Mouse (Mus musculus) midbrain, postnatal 0 days (tissue): ENCODE results near the gene Tmprss7. TPM values are rescaled to one million over a fixed set of nuclear protein-coding genes. Genes with fewer than 3 reads are reported as not detected.

Experiments used
- ATAC-seq: fragments of 200-750 bp; cut with Nextera tagmentation; 2 replicates; pipeline ENCODE4 v1.8.0; 2017; ENCODE audit warnings: moderate number of reproducible peaks, mild to moderate bottlenecking, moderate TSS enrichment, moderate library complexity; ENCODE audit not compliant: low FRiP score
- DNase-seq: peaks from one replicate; pipeline ENCODE4 v3.0.0-alpha.2; 2015; ENCODE audit warnings: low spot score
- H3K27ac ChIP-seq: fragments of 300-500 bp; sonication (generic); 2 replicates; pipeline ENCODE4 v1.5.1; 2014; ENCODE audit warnings: low read depth, mild to moderate bottlenecking, low read length, mixed read lengths
- H3K27me3 ChIP-seq: fragments of 300-500 bp; sonication (generic); 2 replicates; pipeline ENCODE4 v1.6.1; 2014; ENCODE audit warnings: low read length, control low read depth, mixed read lengths; ENCODE audit not compliant: insufficient read depth
- H3K36me3 ChIP-seq: fragments of 300-500 bp; sonication (generic); 2 replicates; pipeline ENCODE4 v1.6.1; 2014; ENCODE audit warnings: low read length, control low read depth, mixed read lengths; ENCODE audit not compliant: insufficient read depth
- H3K4me1 ChIP-seq: fragments of 300-500 bp; sonication (generic); 2 replicates; pipeline ENCODE4 v1.6.1; 2014; ENCODE audit warnings: mild to moderate bottlenecking, control low read depth, antibody characterized with exemption, low read length, mixed read lengths; ENCODE audit not compliant: insufficient read depth
- H3K4me2 ChIP-seq: fragments of 300-500 bp; sonication (generic); 2 replicates; pipeline ENCODE4 v1.6.1; 2014; ENCODE audit warnings: low read depth, mild to moderate bottlenecking, low read length, mixed read lengths; ENCODE audit not compliant: poor library complexity, severe bottlenecking
- H3K4me3 ChIP-seq: fragments of 300-500 bp; sonication (generic); 2 replicates; pipeline ENCODE4 v1.5.1; 2014; ENCODE audit warnings: low read depth, mild to moderate bottlenecking, low read length, moderate library complexity
- H3K9ac ChIP-seq: fragments of 300-500 bp; sonication (generic); replicated peaks from 2 replicates; pipeline ENCODE4 v1.6.1; 2014; ENCODE audit warnings: mild to moderate bottlenecking, low read length, moderate library complexity, mixed read lengths; ENCODE audit not compliant: poor library complexity, severe bottlenecking
- H3K9me3 ChIP-seq: fragments of 300-500 bp; sonication (generic); 2 replicates; pipeline ENCODE4 v1.6.1; 2016; ENCODE audit warnings: low read length, control low read depth
- CTCF ChIP-seq: IDR thresholded peaks from 2 replicates; pipeline ENCODE4 v1.5.1; 2016; ENCODE audit warnings: antibody characterized with exemption, mild to moderate bottlenecking
- WGBS: fragments of 180-500 bp; shearing (Covaris S2); extraction: QIAGEN DNeasy Blood & Tissue Kit; methylation state at CpG from one replicate; pipeline ENCODE4 v1.1.7; 2014; 5-methylcytosine and 5-hydroxymethylcytosine counted together
- polyA plus RNA-seq: library from polyadenylated mRNA; unstranded; fragments of >200 nt; fragmentation: Nextera tagmentation; extraction: Ambion mirVana; gene quantifications from 2 replicates; pipeline ENCODE4 v1.2.1, GENCODE M21; 2015
- total RNA-seq: library from RNA; depleted of rRNA; stranded (reverse); fragments of >200 nt; gene quantifications from 2 replicates; pipeline ENCODE4 v1.2.3, GENCODE M21; 2014

Gene Tmprss7
- total and polyA plus RNA-seq, 2 experiments from 2014 or later, result 1.2 to 1.6 TPM

GRCm38 (mm10) chr16:45651497-45651896 is 42.0 kb downstream of the Tmprss7 start:
- Histone ChIP-seq H3K27ac (no peak overlapping the region), H3K36me3 (no peaks in the 10 kb centered on the region), H3K4me2 (no peak overlapping the region), H3K4me3 (no peak overlapping the region), H3K27me3 (peaks cover 5% of the 10 kb centered on the region; the same call in 1 of the 2 replicates), H3K4me1 (no peaks in the 10 kb centered on the region), H3K9ac (no peak overlapping the region), H3K9me3 (no peaks in the 10 kb centered on the region)
- 78% methylated on average over 2 of the region's 2 CpGs for WGBS
- no peak for TF ChIP-seq CTCF
- ATAC-seq, result no peak
- no peak for DNase-seq

GRCm38 (mm10) chr16:45644380-45644779 is 49.1 kb downstream of the Tmprss7 start:
- Histone ChIP-seq H3K4me2 (no peak overlapping the region), H3K9ac (no peak overlapping the region), H3K4me3 (no peak overlapping the region), H3K36me3 (no peaks in the 10 kb centered on the region), H3K4me1 (no peaks in the 10 kb centered on the region), H3K27me3 (no peaks in the 10 kb centered on the region), H3K27ac (no peak overlapping the region), H3K9me3 (no peaks in the 10 kb centered on the region)
- ATAC-seq, result no peak
- no peak for DNase-seq
- 73% methylated on average over 6 of the region's 6 CpGs for WGBS
- no peak for TF ChIP-seq CTCF

DNA sequence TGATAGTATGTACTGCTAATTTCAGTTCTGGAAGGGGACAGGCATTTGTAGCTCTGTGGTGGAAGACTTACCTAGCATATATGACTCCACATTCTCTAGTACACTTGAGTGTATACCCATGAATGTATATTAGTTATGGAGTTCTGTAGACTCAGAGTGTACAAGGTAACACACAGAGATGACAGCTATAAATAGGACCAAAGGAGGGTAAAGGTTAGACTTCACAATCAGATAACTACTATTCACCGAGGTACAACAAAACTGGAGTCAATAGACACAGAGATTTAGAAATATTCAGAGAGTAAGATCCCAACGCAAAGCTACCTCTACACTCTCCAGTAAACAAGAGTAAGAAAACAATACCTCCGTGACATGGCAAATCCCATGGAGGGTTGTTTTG is 49.5 kb downstream of the Tmprss7 start:
- ATAC-seq, result no peak

DNA sequence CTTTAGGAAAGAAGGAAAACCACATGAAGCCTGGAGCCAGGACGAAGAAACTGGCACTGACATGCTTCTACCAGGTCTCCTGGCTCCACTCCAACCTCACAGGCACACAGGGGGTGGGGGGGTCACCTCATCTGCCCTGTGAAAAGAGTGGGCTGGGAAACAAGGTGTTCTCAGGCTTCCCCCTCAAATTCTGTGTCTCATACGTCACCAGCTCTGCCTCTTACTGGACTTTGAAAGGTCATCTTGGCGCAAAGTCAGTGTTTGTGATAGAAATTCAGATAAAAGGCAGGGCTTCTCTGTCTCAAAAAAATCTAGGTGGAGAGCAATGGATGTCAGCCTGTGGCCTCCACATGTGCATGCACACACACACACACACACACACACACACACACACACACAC is 52.2 kb downstream of the Tmprss7 start:
- ATAC-seq (no peak), DNase-seq (no peak)
- Histone ChIP-seq H3K4me1 (no peaks in the 10 kb centered on the region), H3K27ac (no peak overlapping the region), H3K4me3 (no peak overlapping the region), H3K36me3 (no peaks in the 10 kb centered on the region), H3K4me2 (no peak overlapping the region), H3K9me3 (no peaks in the 10 kb centered on the region), H3K27me3 (no peaks in the 10 kb centered on the region), H3K9ac (no peak overlapping the region)
- TF ChIP-seq CTCF, result no peak
- WGBS, result 76% methylated on average over 3 of the region's 3 CpGs

More for the DNA sequence above, 49.5 kb downstream of the Tmprss7 start:
- no peaks in the 10 kb centered on the region for H3K27me3 ChIP-seq
- TF ChIP-seq CTCF, result no peak
- no peak for DNase-seq
- no peaks in the 10 kb centered on the region for H3K9me3 ChIP-seq
- H3K27ac ChIP-seq, result no peak overlapping the region
- H3K9ac ChIP-seq, result no peak overlapping the region
- H3K4me1 ChIP-seq, result no peaks in the 10 kb centered on the region
- 92% methylated on average over 3 of the region's 3 CpGs for WGBS
- H3K4me3 ChIP-seq, result no peak overlapping the region
- no peaks in the 10 kb centered on the region for H3K36me3 ChIP-seq
- H3K4me2 ChIP-seq, result no peak overlapping the region

DNA sequence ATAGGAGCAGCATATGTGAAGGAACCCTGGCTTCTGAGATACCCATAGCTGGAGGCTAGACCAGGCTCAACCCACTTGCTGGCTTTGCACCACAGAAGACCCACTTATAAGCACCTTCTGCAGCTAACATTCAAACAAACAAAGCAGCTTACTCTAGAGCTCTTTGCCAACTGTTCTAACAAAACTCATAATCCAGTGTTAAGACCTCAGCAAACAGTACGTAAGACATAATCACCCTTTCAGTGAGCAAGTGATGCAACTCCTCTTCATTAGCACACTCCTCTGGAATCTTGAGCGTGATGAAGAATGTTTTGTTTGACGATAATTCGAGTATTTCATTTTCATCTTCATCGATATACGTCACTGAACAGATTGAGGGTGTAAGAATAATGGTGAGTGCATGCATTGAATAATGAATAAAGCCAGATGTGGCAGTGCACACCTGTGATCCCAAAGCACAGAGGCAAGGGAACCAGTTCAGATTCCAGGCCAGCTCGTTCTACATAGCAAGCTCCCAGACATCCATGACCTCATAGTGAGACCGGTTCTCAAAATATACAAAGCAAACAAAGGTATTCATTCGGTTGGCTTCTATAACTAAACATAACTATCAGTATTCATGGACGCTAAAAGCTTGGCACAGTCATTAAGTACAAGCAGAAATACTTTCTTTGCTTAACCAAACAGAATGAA is 53.2 kb downstream of the Tmprss7 start:
- Histone ChIP-seq H3K4me1 (no peaks in the 10 kb centered on the region), H3K27me3 (no peaks in the 10 kb centered on the region), H3K4me3 (no peak overlapping the region), H3K9ac (no peak overlapping the region), H3K9me3 (no peaks in the 10 kb centered on the region), H3K27ac (no peak overlapping the region), H3K4me2 (no peak overlapping the region), H3K36me3 (no peaks in the 10 kb centered on the region)
- DNase-seq, result no peak
- no peak for TF ChIP-seq CTCF
- 87% methylated on average over 10 of the region's 10 CpGs for WGBS
- ATAC-seq, result no peak

- Histone ChIP-seq H3K4me2 (no peak overlapping the region), H3K27ac (no peak overlapping the region), H3K4me1 (no peaks in the 10 kb centered on the region), H3K4me3 (no peak overlapping the region), H3K27me3 (no peaks in the 10 kb centered on the region), H3K9ac (no peak overlapping the region), H3K9me3 (no peaks in the 10 kb centered on the region), H3K36me3 (no peaks in the 10 kb centered on the region)
- 83% methylated on average over 2 of the region's 2 CpGs for WGBS
- ATAC-seq (no peak), DNase-seq (no peak)
- TF ChIP-seq CTCF, result no peak
Observed at GRCm38 (mm10) chr16:45635826-45636225, 57.6 kb downstream of the Tmprss7 start.
